Mouse (Mus musculus) brain, embryonic 14.5 days (tissue): ENCODE results near the gene Nudt5.

Experiments
- CTCF ChIP-seq: fragments of 200-500 bp; IDR thresholded peaks from 2 replicates; pipeline ENCODE4 v1.5.1; 2012; ENCODE audit warnings: inconsistent platforms, mild to moderate bottlenecking, moderate library complexity, borderline replicate concordance; ENCODE audit not compliant: insufficient read depth, insufficient read length; ENCODE audit errors: extremely low read depth
- POLR2A ChIP-seq: fragments of 200-500 bp; IDR thresholded peaks from 2 replicates; pipeline ENCODE4 v1.6.1; 2012; ENCODE audit warnings: mild to moderate bottlenecking, inconsistent platforms, borderline replicate concordance; ENCODE audit not compliant: poor library complexity, insufficient read depth, insufficient read length, severe bottlenecking; ENCODE audit errors: extremely low read depth

DNA sequence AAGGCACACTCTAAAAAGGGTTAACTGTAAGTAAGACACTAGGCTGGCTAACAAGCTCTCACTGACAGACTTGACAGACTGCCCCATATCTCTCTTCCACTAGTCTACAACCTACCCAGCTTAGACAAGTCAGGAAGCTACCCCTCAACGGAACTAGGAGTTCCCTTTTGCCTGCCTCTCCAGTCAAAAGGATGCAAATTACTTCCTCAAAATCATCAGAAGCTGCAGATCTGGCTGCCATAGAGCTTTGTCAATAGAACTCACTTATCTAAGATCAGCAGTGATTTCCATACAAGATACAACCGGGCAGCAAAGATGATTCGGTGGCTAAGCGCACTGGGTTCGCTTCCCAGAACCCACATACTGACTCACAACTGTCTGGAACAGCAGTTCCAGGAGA, 20.1 kb upstream of the Nudt5 start:
- TF ChIP-seq CTCF: no peak
- TF ChIP-seq POLR2A: no peak
